ENCODE assay signal across 8 mouse cellular contexts in the genomic region with DNA sequence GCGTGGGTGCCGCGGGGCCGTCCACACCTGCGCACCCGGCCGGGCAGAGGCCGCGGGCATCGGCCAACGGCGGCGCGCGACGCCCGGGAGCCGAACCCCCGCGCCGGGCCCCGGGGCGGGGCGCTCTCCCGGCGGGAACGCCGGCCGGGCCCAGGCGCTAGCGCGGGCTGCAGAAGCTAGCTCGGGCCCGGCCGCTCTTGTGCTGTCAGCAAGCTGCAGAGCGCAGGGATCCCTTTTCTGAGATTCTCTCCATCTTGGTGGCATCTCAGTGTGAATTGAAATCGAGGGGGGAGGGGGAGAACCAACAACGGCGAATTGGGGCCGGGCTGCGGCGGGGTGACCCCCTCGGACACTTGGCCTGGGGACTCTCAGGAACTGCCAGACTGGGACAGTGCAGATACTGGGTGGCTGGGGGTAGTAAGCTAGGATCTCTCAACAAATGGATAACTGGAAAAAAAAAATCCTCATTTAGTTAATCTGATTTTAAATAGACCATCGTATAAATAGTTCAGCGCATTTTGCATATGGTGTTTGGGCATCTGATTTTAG. TPM values are rescaled to one million over a fixed set of nuclear protein-coding genes. Genes with fewer than 3 reads are reported as not detected.
DNase-seq lines count a peak whose midpoint lies in the region; ATAC-seq lines count a peak whose summit lies in the region.

No protein-coding gene starts in this region.

- no peaks in the 10 kb centered on the region for H3K9me3 ChIP-seq in forebrain, embryonic 11.5 days (ENCODE audit: control insufficient read depth, low read length)
- H3K9me3 ChIP-seq in liver, embryonic 15.5 days (replicated peaks) = no peaks in the 10 kb centered on the region
- H3K9me3 ChIP-seq in neural tube, embryonic 13.5 days = no peaks in the 10 kb centered on the region

- 2% methylated on average over 45 of the region's 45 CpGs for WGBS in forebrain, embryonic 11.5 days
- 2% methylated on average over 44 of the region's 45 CpGs for WGBS in liver, embryonic 15.5 days (ENCODE audit: insufficient replicate concordance)
- whole genome bisulfite sequencing in neural tube, embryonic 13.5 days = 2% methylated on average over 43 of the region's 45 CpGs

- H3K4me3 ChIP-seq in forebrain, embryonic 11.5 days (ENCODE audit: low read depth, low read length) = peak overlapping the region; percentile 81
- peak overlapping the region; percentile 96 for H3K4me3 ChIP-seq in liver, embryonic 15.5 days (replicated peaks)
- peak overlapping the region; percentile 80 for H3K4me3 ChIP-seq in neural tube, embryonic 13.5 days

- H3K27me3 ChIP-seq in forebrain, embryonic 11.5 days (ENCODE audit: control insufficient read depth, insufficient read depth, low read length) = no peaks in the 10 kb centered on the region
- H3K27me3 ChIP-seq in liver, embryonic 15.5 days = no peaks in the 10 kb centered on the region
- H3K27me3 ChIP-seq in neural tube, embryonic 13.5 days = no peaks in the 10 kb centered on the region

- H3K4me2 ChIP-seq in forebrain, embryonic 11.5 days (ENCODE audit: low read depth, low read length, severe bottlenecking) = peak overlapping the region; percentile 81
- H3K4me2 ChIP-seq in liver, embryonic 15.5 days = peak overlapping the region; percentile 94
- H3K4me2 ChIP-seq in neural tube, embryonic 13.5 days = peak overlapping the region; percentile 75

- no peaks in the 10 kb centered on the region; the same call in 1 of the 2 replicates for H3K4me1 ChIP-seq in forebrain, embryonic 11.5 days (replicated peaks; ENCODE audit: control insufficient read depth, insufficient read depth, low read length)
- peaks cover 69% of the 10 kb centered on the region for H3K4me1 ChIP-seq in liver, embryonic 15.5 days (replicated peaks)
- peaks cover 42% of the 10 kb centered on the region for H3K4me1 ChIP-seq in neural tube, embryonic 13.5 days (replicated peaks)

- H3K27ac ChIP-seq in forebrain, embryonic 11.5 days (ENCODE audit: low read depth, low read length) = peak overlapping the region; percentile 80
- H3K27ac ChIP-seq in liver, embryonic 15.5 days (replicated peaks) = peak overlapping the region; percentile 93
- peak overlapping the region; percentile 96 for H3K27ac ChIP-seq in neural tube, embryonic 13.5 days (replicated peaks)

- no peaks in the 10 kb centered on the region for H3K36me3 ChIP-seq in forebrain, embryonic 11.5 days (ENCODE audit: control insufficient read depth, insufficient read depth, low read length)
- H3K36me3 ChIP-seq in liver, embryonic 15.5 days (replicated peaks) = peaks cover 28% of the 10 kb centered on the region
- peaks cover 17% of the 10 kb centered on the region for H3K36me3 ChIP-seq in neural tube, embryonic 13.5 days

- peak overlapping the region; percentile 97 for H3K9ac ChIP-seq in forebrain, embryonic 11.5 days (ENCODE audit: low read length)
- peak overlapping the region; percentile 96 for H3K9ac ChIP-seq in liver, embryonic 15.5 days
- peak overlapping the region; percentile 98 for H3K9ac ChIP-seq in neural tube, embryonic 13.5 days

- DNase-seq in ovary, postnatal 36 days (ENCODE audit: low spot score) = peak; percentile 51
- DNase-seq in ovary, postnatal 14 days (ENCODE audit: low spot score) = no peak
- peak; percentile 52 to 69 for DNase-seq in adrenal gland, postnatal 36 days
- peak; percentile 80 for DNase-seq in forebrain, embryonic 11.5 days (ENCODE audit: low spot score)
- DNase-seq in induced T-regulatory cell, adult 2 months (ENCODE audit: low read depth) = peak; percentile 20
- DNase-seq in adipocyte (ENCODE audit: low spot score) = no peak

- ATAC-seq in forebrain, embryonic 11.5 days (replicated peaks; ENCODE audit: low FRiP score) = peak; percentile 83
- ATAC-seq in liver, embryonic 15.5 days (ENCODE audit: insufficient read depth) = peak; percentile 78
- ATAC-seq in neural tube, embryonic 13.5 days (ENCODE audit: low read depth) = peak; percentile 83

RNA-seq across cellular contexts. Expression of gene Klhl23, which starts 1.5 kb away (rescaled TPM):
- 10 to 100 TPM in 1 of 2 experiments, 1 to 10 TPM in 1; 9.1 to 12.5 TPM for total RNA-seq in adrenal gland, postnatal 36 days (2021)
- 36.3 and 36.7 TPM in 2 replicates for polyA plus RNA-seq in forebrain, embryonic 11.5 days (2014; fragmentation: Nextera tagmentation; extraction: Ambion mirVana)
- 18.1 and 19.4 TPM in 2 replicates for polyA plus RNA-seq in liver, embryonic 15.5 days (2015; fragmentation: Nextera tagmentation; extraction: Ambion mirVana)
- polyA plus RNA-seq in neural tube, embryonic 13.5 days (2015; fragmentation: Nextera tagmentation; extraction: Ambion mirVana) = 57.9 and 67.3 TPM in 2 replicates

RNA-seq across cellular contexts. Expression of gene Phospho2, which starts 33.8 kb away (rescaled TPM):
- total RNA-seq in adrenal gland, postnatal 36 days (2021) = 10 to 100 TPM; 22.9 to 26.0 TPM
- polyA plus RNA-seq in forebrain, embryonic 11.5 days (2014; fragmentation: Nextera tagmentation; extraction: Ambion mirVana) = 34.5 and 39.1 TPM in 2 replicates
- polyA plus RNA-seq in liver, embryonic 15.5 days (2015; fragmentation: Nextera tagmentation; extraction: Ambion mirVana) = 11.1 and 11.4 TPM in 2 replicates
- polyA plus RNA-seq in neural tube, embryonic 13.5 days (2015; fragmentation: Nextera tagmentation; extraction: Ambion mirVana) = 38.2 and 39.0 TPM in 2 replicates

RNA-seq across cellular contexts. Expression of gene Ccdc173, which starts 33.8 kb away (rescaled TPM):
- 1 to 10 TPM; 1.3 to 2.0 TPM for total RNA-seq in adrenal gland, postnatal 36 days (2021)
- 4.2 and 4.8 TPM in 2 replicates for polyA plus RNA-seq in forebrain, embryonic 11.5 days (2014; fragmentation: Nextera tagmentation; extraction: Ambion mirVana)
- polyA plus RNA-seq in liver, embryonic 15.5 days (2015; fragmentation: Nextera tagmentation; extraction: Ambion mirVana) = 0.14 and 0.16 TPM in 2 replicates
- polyA plus RNA-seq in neural tube, embryonic 13.5 days (2015; fragmentation: Nextera tagmentation; extraction: Ambion mirVana) = 2.4 and 3.1 TPM in 2 replicates

RNA-seq across cellular contexts. Expression of gene Ssb, which starts 38.2 kb away (rescaled TPM):
- 100 to 1,000 TPM; 175 to 188 TPM for total RNA-seq in adrenal gland, postnatal 36 days (2021)
- 405 and 430 TPM in 2 replicates for polyA plus RNA-seq in forebrain, embryonic 11.5 days (2014; fragmentation: Nextera tagmentation; extraction: Ambion mirVana)
- 108 and 133 TPM in 2 replicates for polyA plus RNA-seq in liver, embryonic 15.5 days (2015; fragmentation: Nextera tagmentation; extraction: Ambion mirVana)
- 341 and 352 TPM in 2 replicates for polyA plus RNA-seq in neural tube, embryonic 13.5 days (2015; fragmentation: Nextera tagmentation; extraction: Ambion mirVana)

Comparison
In these comparisons a context has a peak if more than half of its experiments do, and no peak if none do; other contexts are left out.
1. DNase-seq: peak in ovary, postnatal 36 days (single experiment), adrenal gland, postnatal 36 days (2 of 2), forebrain, embryonic 11.5 days (single experiment) and induced T-regulatory cell, adult 2 months (single experiment); none in ovary, postnatal 14 days (single experiment) and adipocyte (single experiment).
2. Peak in every context shown above with its lines, with median percentiles within 50 percentile points of each other: ATAC-seq, H3K27ac ChIP-seq, H3K4me2 ChIP-seq, H3K4me3 ChIP-seq and H3K9ac ChIP-seq.